Mouse (Mus musculus): Measurements from ENCODE around the gene Dlx3. TPM values are rescaled to one million over a fixed set of nuclear protein-coding genes. Genes with fewer than 3 reads are reported as not detected.

The Dlx3 gene
- polyA plus RNA-seq (2021), result not detected

- POLR2A ChIA-PET, result no interaction called here
- ATAC-seq (no peak), DNase-seq (ENCODE audit: low read depth, low spot score) (no peak)
- in situ Hi-C loops (cut with MboI; ENCODE audit: low pct_unique_long_range_greater_than_20kb), result loop anchor here (5.0 kb wide), 3 partner anchors 112 to 402 kb away; no protein-coding TSS in a partner anchor
- H3K27me3 ChIP-seq, result peaks cover 41% of the 10 kb centered on the region
- CTCF ChIA-PET, result interaction anchor here (1.4 kb wide), 1 partner anchor 132 kb away, joined by 4 read pairs; no protein-coding TSS in a partner anchor
- no peak for TF ChIP-seq CTCF (IDR thresholded peaks at IDR 0.05)
Measured at GRCm38 (mm10) chr11:95119990-95120632, at the start of gene Dlx3. Gene Dlx3, plus strand, starts transcription at chr11:95120119.

GRCm38 (mm10) chr11:95070140-95071107, 49.5 kb upstream of the Dlx3 start:
- no peak for TF ChIP-seq CTCF (IDR thresholded peaks at IDR 0.05)
- H3K27me3 ChIP-seq, result no peaks in the 10 kb centered on the region
- DNase-seq (ENCODE audit: low read depth, low spot score) (no peak), ATAC-seq (no peak)
- CTCF ChIA-PET, result interaction anchor here (0.9 to 3.3 kb wide), 6 partner anchors 17 to 31 kb away, joined by 3 to 16 read pairs (median 4); partner anchors contain the start of gene Pdk2
- POLR2A ChIA-PET, result interaction anchor here (0.6 to 2.5 kb wide), 6 partner anchors 15 to 35 kb away, joined by 3 to 13 read pairs (median 3); no protein-coding TSS in a partner anchor
- in situ Hi-C loops (cut with MboI; ENCODE audit: low pct_unique_long_range_greater_than_20kb), result no loop called here

- ChIA-PET CTCF (interaction anchor here (0.9 to 3.3 kb wide), 6 partner anchors 16 to 33 kb away, joined by 3 to 16 read pairs (median 4); partner anchors contain the start of gene Pdk2), POLR2A (interaction anchor here (0.8 to 2.5 kb wide), 3 partner anchors 14 to 34 kb away, joined by 3 to 13 read pairs (median 3); no protein-coding TSS in a partner anchor)
- in situ Hi-C loops (cut with MboI; ENCODE audit: low pct_unique_long_range_greater_than_20kb), result no loop called here
- DNase-seq (ENCODE audit: low read depth, low spot score) (no peak), ATAC-seq (peak; percentile 1)
- no peak for TF ChIP-seq CTCF (IDR thresholded peaks at IDR 0.05)
- H3K27me3 ChIP-seq, result no peaks in the 10 kb centered on the region
Measured at GRCm38 (mm10) chr11:95071266-95071665, 48.7 kb upstream of the Dlx3 start.

GRCm38 (mm10) chr11:95072136-95072535, 47.8 kb upstream of the Dlx3 start:
- DNase-seq (ENCODE audit: low read depth, low spot score), result no peak
- in situ Hi-C loops (cut with MboI; ENCODE audit: low pct_unique_long_range_greater_than_20kb), result no loop called here
- CTCF ChIA-PET, result interaction anchor here (0.9 to 3.5 kb wide), 7 partner anchors 15 to 35 kb away, joined by 3 to 16 read pairs (median 6); partner anchors contain the start of gene Pdk2
- POLR2A ChIA-PET, result interaction anchor here (0.8 to 2.5 kb wide), 5 partner anchors 14 to 33 kb away, joined by 3 to 13 read pairs (median 5); no protein-coding TSS in a partner anchor
- H3K27me3 ChIP-seq, result no peaks in the 10 kb centered on the region
- no peak for TF ChIP-seq CTCF (IDR thresholded peaks at IDR 0.05)
- ATAC-seq, result no peak

GRCm38 (mm10) chr11:95072804-95073203, 47.1 kb upstream of the Dlx3 start:
- no peaks in the 10 kb centered on the region for H3K27me3 ChIP-seq
- CTCF ChIA-PET, result interaction anchor here (0.9 to 6.2 kb wide), 7 partner anchors 14 to 35 kb away, joined by 3 to 56 read pairs (median 6); no protein-coding TSS in a partner anchor
- ATAC-seq (no peak), DNase-seq (ENCODE audit: low read depth, low spot score) (no peak)
- in situ Hi-C loops (cut with MboI; ENCODE audit: low pct_unique_long_range_greater_than_20kb), result no loop called here
- POLR2A ChIA-PET, result interaction anchor here (1.0 to 2.5 kb wide), 5 partner anchors 13 to 33 kb away, joined by 4 to 13 read pairs (median 5); no protein-coding TSS in a partner anchor
- TF ChIP-seq CTCF (IDR thresholded peaks at IDR 0.05), result no peak

- no peak for ATAC-seq
- H3K27me3 ChIP-seq, result no peaks in the 10 kb centered on the region
- in situ Hi-C loops (cut with MboI; ENCODE audit: low pct_unique_long_range_greater_than_20kb), result no loop called here
- TF ChIP-seq CTCF (IDR thresholded peaks at IDR 0.05), result no peak
- POLR2A ChIA-PET, result interaction anchor here (0.9 to 1.7 kb wide), 5 partner anchors 14 to 35 kb away, joined by 3 to 7 read pairs (median 3); no protein-coding TSS in a partner anchor
- CTCF ChIA-PET, result interaction anchor here (0.8 to 6.2 kb wide), 8 partner anchors 13 to 178 kb away, joined by 3 to 56 read pairs (median 7); no protein-coding TSS in a partner anchor
- DNase-seq (ENCODE audit: low read depth, low spot score), result no peak
Measured at GRCm38 (mm10) chr11:95073835-95074234, 46.1 kb upstream of the Dlx3 start.

- in situ Hi-C loops (cut with MboI; ENCODE audit: low pct_unique_long_range_greater_than_20kb), result loop anchor here (25.0 kb wide), 1 partner anchor 1188 kb away; the partner anchor contains the start of gene Hoxb9
- no peak for TF ChIP-seq CTCF (IDR thresholded peaks at IDR 0.05)
- ATAC-seq (no peak), DNase-seq (ENCODE audit: low read depth, low spot score) (no peak)
- no peaks in the 10 kb centered on the region for H3K27me3 ChIP-seq
- POLR2A ChIA-PET, result interaction anchor here (1.3 to 3.8 kb wide), 3 partner anchors 19 to 30 kb away, joined by 3 to 29 read pairs (median 24); no protein-coding TSS in a partner anchor
- CTCF ChIA-PET, result interaction anchor here (1.0 to 6.2 kb wide), 11 partner anchors 9 to 42 kb away, joined by 3 to 56 read pairs (median 4); no protein-coding TSS in a partner anchor
Measured at GRCm38 (mm10) chr11:95074694-95075093, 45.2 kb upstream of the Dlx3 start.

GRCm38 (mm10) chr11:95075197-95076040, 44.5 kb upstream of the Dlx3 start:
- in situ Hi-C loops (cut with MboI; ENCODE audit: low pct_unique_long_range_greater_than_20kb), result loop anchor here (25.0 kb wide), 1 partner anchor 1187 kb away; the partner anchor contains the start of gene Hoxb9
- ATAC-seq (no peak), DNase-seq (ENCODE audit: low read depth, low spot score) (no peak)
- TF ChIP-seq CTCF (IDR thresholded peaks at IDR 0.05), result peak; percentile 24
- CTCF ChIA-PET, result interaction anchor here (1.0 to 6.2 kb wide), 9 partner anchors 10 to 41 kb away, joined by 3 to 56 read pairs (median 4); no protein-coding TSS in a partner anchor
- POLR2A ChIA-PET, result interaction anchor here (0.9 to 4.2 kb wide), 7 partner anchors 12 to 51 kb away, joined by 3 to 29 read pairs (median 4); no protein-coding TSS in a partner anchor
- no peaks in the 10 kb centered on the region for H3K27me3 ChIP-seq
